Mouse (Mus musculus): ENCODE results near the gene Fam53a.

DNA sequence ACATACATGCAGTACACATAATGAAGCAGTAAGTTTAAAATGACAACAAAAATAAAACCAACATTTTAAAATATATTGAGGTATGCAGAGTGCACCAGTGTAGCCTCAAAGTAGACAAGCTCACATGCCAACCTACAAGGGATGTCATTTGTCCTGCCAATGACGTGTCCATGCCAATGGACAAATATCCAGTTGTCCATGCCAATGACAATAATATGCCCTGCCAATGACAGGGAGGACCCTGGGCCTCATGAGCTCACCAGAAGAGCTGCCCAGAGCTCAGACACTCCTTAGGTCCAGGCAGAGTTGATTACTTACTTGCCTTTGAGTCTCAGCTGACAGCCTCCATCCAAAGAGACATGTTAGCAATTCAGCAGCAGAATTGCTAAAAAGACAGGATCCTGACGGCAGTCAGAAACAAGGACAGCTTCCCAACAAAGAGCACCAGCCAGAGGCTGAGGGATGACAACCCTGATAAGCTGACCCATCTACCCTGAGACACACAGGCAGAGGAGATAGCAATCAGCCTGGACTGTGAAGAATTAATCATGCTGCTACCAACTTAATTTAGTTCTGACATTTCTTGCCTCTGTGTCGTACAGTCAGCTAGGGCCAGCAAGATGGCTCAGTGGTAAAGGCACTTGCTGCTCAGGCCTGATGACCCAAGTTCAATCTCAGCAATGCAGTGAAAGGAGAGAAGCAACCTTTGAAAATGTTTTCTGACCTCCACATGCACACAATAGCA, 8.3 kb upstream of the Fam53a start:
- 0 out of 2 replicates have a peak, but pooled peaks have one; percentile 2 for TF ChIP-seq GATA1 (IDR thresholded peaks at IDR 0.05; ENCODE audit: low read depth, low read length)
- no peak for TF ChIP-seq USF2 (IDR thresholded peaks at IDR 0.05; ENCODE audit: borderline replicate concordance in 1 of 2, insufficient read depth in 1 of 2, low read depth in 1 of 2, low read length in 2 of 2)
- TF ChIP-seq EP300 (IDR thresholded peaks at IDR 0.05; ENCODE audit: low read depth in 1 of 2, low read length in 2 of 2): no peak
- TF ChIP-seq CTCF (IDR thresholded peaks at IDR 0.05 in 2 of 3, conservative IDR thresholded peaks at IDR 0.05 in 1 of 3; ENCODE audit: control insufficient read depth in 1 of 3, insufficient read depth in 1 of 3, low read depth in 2 of 3, low read length in 3 of 3, poor library complexity in 1 of 3, severe bottlenecking in 1 of 3): no peak

All from MEL (cell line).